Mouse (Mus musculus): Measurements from ENCODE around the gene D630045J12Rik.

GRCm38 (mm10) chr6:38297580-38298245 is 43.9 kb upstream of the D630045J12Rik start:
- TF ChIP-seq CTCF (IDR thresholded peaks at IDR 0.05; ENCODE audit: control insufficient read depth, insufficient read depth, low read length) (no peak), POLR2A (IDR thresholded peaks at IDR 0.05; ENCODE audit: borderline replicate concordance, control insufficient read depth, low read depth, low read length) (no peak)
